Mouse (Mus musculus): Measurements from ENCODE around the gene Slc35a5. TPM values are rescaled to one million over a fixed set of nuclear protein-coding genes. Genes with fewer than 3 reads are reported as not detected.
A peak's percentile ranks its signal among the peaks of the same experiment; 100 is the strongest.

Slc35a5 gene
- total RNA-seq, 2 experiments from 2014 or later, result 4.9 to 12.1 TPM

- no peak for ATAC-seq (replicated peaks; ENCODE audit: low FRiP score, low TSS enrichment, poor library complexity, severe bottlenecking)
Measured at GRCm38 (mm10) chr16:45120844-45121425, 37.6 kb downstream of the Slc35a5 start.

GRCm38 (mm10) chr16:45118760-45119159 is 39.7 kb downstream of the Slc35a5 start:
- ATAC-seq (replicated peaks; ENCODE audit: low FRiP score, low TSS enrichment, poor library complexity, severe bottlenecking), result no peak

GRCm38 (mm10) chr16:45117200-45117599 is 41.3 kb downstream of the Slc35a5 start:
- no peak; the same call in 1 of the 2 replicates for ATAC-seq (replicated peaks; ENCODE audit: low FRiP score, low TSS enrichment, poor library complexity, severe bottlenecking)

- no peak for ATAC-seq (replicated peaks; ENCODE audit: low FRiP score, low TSS enrichment, poor library complexity, severe bottlenecking)
Measured at GRCm38 (mm10) chr16:45110498-45110897, 48.0 kb downstream of the Slc35a5 start.

GRCm38 (mm10) chr16:45108203-45108878 is 50.2 kb downstream of the Slc35a5 start:
- ATAC-seq (replicated peaks; ENCODE audit: low FRiP score, low TSS enrichment, poor library complexity, severe bottlenecking), result no peak

- no peak for ATAC-seq (replicated peaks; ENCODE audit: low FRiP score, low TSS enrichment, poor library complexity, severe bottlenecking)
Measured at GRCm38 (mm10) chr16:45104993-45105392, 53.5 kb downstream of the Slc35a5 start.

GRCm38 (mm10) chr16:45100892-45101291 is 57.6 kb downstream of the Slc35a5 start:
- ATAC-seq (replicated peaks; ENCODE audit: low FRiP score, low TSS enrichment, poor library complexity, severe bottlenecking), result no peak

GRCm38 (mm10) chr16:45098886-45099210 is 59.7 kb downstream of the Slc35a5 start:
- no peak for ATAC-seq (replicated peaks; ENCODE audit: low FRiP score, low TSS enrichment, poor library complexity, severe bottlenecking)

- ATAC-seq (replicated peaks; ENCODE audit: low FRiP score, low TSS enrichment, poor library complexity, severe bottlenecking), result no peak
Measured at GRCm38 (mm10) chr16:45098186-45098885, 60.2 kb downstream of the Slc35a5 start.

GRCm38 (mm10) chr16:45097467-45097866 is 61.0 kb downstream of the Slc35a5 start:
- ATAC-seq (replicated peaks; ENCODE audit: low FRiP score, low TSS enrichment, poor library complexity, severe bottlenecking), result no peak

- ATAC-seq (replicated peaks; ENCODE audit: low FRiP score, low TSS enrichment, poor library complexity, severe bottlenecking), result no peak
Measured at GRCm38 (mm10) chr16:45095561-45096482, 62.7 kb downstream of the Slc35a5 start.

- no peak for ATAC-seq (replicated peaks; ENCODE audit: low FRiP score, low TSS enrichment, poor library complexity, severe bottlenecking)
Measured at GRCm38 (mm10) chr16:45095030-45095429, 63.5 kb downstream of the Slc35a5 start.

GRCm38 (mm10) chr16:45094136-45094756 is 64.3 kb downstream of the Slc35a5 start:
- no peak for ATAC-seq (replicated peaks; ENCODE audit: low FRiP score, low TSS enrichment, poor library complexity, severe bottlenecking)

- no peak for ATAC-seq (replicated peaks; ENCODE audit: low FRiP score, low TSS enrichment, poor library complexity, severe bottlenecking)
Measured at GRCm38 (mm10) chr16:45093137-45093731, 65.3 kb downstream of the Slc35a5 start, which contains the start of gene Ccdc80. Gene Ccdc80 (plus strand): TSS chr16:45093402.

- ATAC-seq (replicated peaks; ENCODE audit: low FRiP score, low TSS enrichment, poor library complexity, severe bottlenecking), result peak; percentile 94
Measured at GRCm38 (mm10) chr16:45090005-45090404, 68.5 kb downstream of the Slc35a5 start.

All from megakaryocyte-erythroid progenitor cell, adult 5-6 weeks (primary cell).